Mouse (Mus musculus): ENCODE results near the gene Arl2bp.

- TF ChIP-seq CTCF (IDR thresholded peaks at IDR 0.05; ENCODE audit: low read depth) (no peak), EP300 (IDR thresholded peaks at IDR 0.05; ENCODE audit: low read depth) (no peak)
Observed at GRCm38 (mm10) chr8:94645202-94645601, 21.2 kb upstream of the Arl2bp start.
